ENCODE assay signal across 24 mouse cellular contexts in genomic region chr10:129538862-129539261, GRCm38 (mm10). TPM values are rescaled to one million over a fixed set of nuclear protein-coding genes. Genes with fewer than 3 reads are reported as not detected.
A peak's percentile ranks its signal among the peaks of the same experiment; 100 is the strongest.
DNase-seq lines count a peak whose midpoint lies in the region; TF ChIP-seq lines count a peak whose summit lies in the region.
"Had no signal": no experiment of that assay in that cellular context is flagged by ENCODE, and none has a peak within 500 bp of the region (broad histone marks: within the 10 kb centered on the region; RNA-seq: fewer than 3 reads in every experiment).

Olfr792 (plus strand) TSS chr10:129539162.

- TF ChIP-seq POLR2A in brain, embryonic 14.5 days (IDR thresholded peaks at IDR 0.05; ENCODE audit: borderline replicate concordance, extremely low read depth, insufficient read depth, insufficient read length, poor library complexity, severe bottlenecking): no peak

- peak; percentile 1 for DNase-seq in brain, embryonic 14.5 days (ENCODE audit: low read depth)
- no peak for DNase-seq in heart, postnatal 10 days
- DNase-seq: adrenal gland, adult 2 months; adrenal gland, adult 8-10 months; adrenal gland, postnatal 10 days; adrenal gland, postnatal 14 days; adrenal gland, postnatal 25 days; adrenal gland, postnatal 36 days; B cell, adult 2 months; cerebellum, adult 11 months; cerebellum, adult 11-12 months; cerebellum, adult 18-20 months; cerebellum, adult 2 months; cerebellum, adult 8-10 months had no signal

- intact Hi-C loops in heart, postnatal 10 days (cut with DNase I): no loop called here

- no peak for TF ChIP-seq CTCF in brain, embryonic 14.5 days (IDR thresholded peaks at IDR 0.05; ENCODE audit: borderline replicate concordance, extremely low read depth, insufficient read depth, insufficient read length)

RNA-seq across cellular contexts. Expression of gene Olfr792, which starts in this region (rescaled TPM):
- not detected in 2 replicates for polyA plus RNA-seq in brain, embryonic 14.5 days (2012; rRNA removed)
- not detected for total RNA-seq in heart, postnatal 10 days (2021)
- total RNA-seq: adrenal gland, adult 18-20 months; adrenal gland, adult 2 months; adrenal gland, adult 8-10 months; adrenal gland, postnatal 10 days; adrenal gland, postnatal 14 days; adrenal gland, postnatal 25 days; adrenal gland, postnatal 36 days; adrenal gland, postnatal 4 days; CH12.LX; ES-E14; G1E; MEL had no signal
- polyA plus RNA-seq: activated CD4-positive, CD25-positive, alpha-beta regulatory T cell, adult 4 months; adrenal gland, adult 2 months; C2C12; CD4-positive, CD25-positive, alpha-beta regulatory T cell, adult 4 months; cerebellum, adult 2 months; G1E; Patski had no signal

Comparison
In these comparisons a context has a peak if more than half of its experiments do, and no peak if none do; other contexts are left out.
1. Peak in DNase-seq in brain, embryonic 14.5 days; RNA of the gene not detected or under 1 TPM.